Mouse (Mus musculus) mouse embryonic stem cell (cell line): ENCODE measurements at regions not wholly inside any gene's neighbourhood (a gene's known extent, or its start where the extent isn't known, plus 50 kb on each side); places are given as distances from the start of the nearest gene placed in this dataset.

Source experiments
- in situ Hi-C, 2 experiments: fragments of 300-500 bp; cut with MboI; formaldehyde crosslinking; loops; 1 replicate in 1 of 2; 3 replicates in 1 of 2; pipeline ENCODE4 v1.14.3; 2019 to 2020; ENCODE audit warnings: low sequenced_read_pairs in 2 of 2, low pct_unique_long_range_greater_than_20kb in 1 of 2, mixed read lengths in 1 of 2; ENCODE audit not compliant: unreplicated experiment in 1 of 2

DNA sequence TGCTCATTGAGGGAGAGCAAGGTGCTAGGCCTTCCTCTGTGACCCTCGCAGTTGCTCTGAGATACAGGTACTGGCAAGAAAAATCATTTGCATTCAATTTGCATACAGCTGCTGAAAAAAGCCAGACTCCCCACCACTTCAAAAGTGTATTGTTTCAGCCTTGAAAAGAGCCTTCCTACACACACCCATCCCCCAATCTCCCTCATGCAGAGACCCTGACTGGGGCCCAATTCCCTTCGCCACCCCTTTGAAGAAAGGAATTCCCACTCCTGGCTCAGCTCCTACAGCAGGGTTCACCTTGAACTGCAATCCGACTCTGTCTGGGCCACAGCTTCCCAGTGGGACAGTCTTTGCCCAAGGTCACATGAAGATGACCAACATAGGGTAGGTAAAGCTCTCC lies 248.6 kb downstream of the Mroh4 start:
- in situ Hi-C loops = no loop called here

DNA sequence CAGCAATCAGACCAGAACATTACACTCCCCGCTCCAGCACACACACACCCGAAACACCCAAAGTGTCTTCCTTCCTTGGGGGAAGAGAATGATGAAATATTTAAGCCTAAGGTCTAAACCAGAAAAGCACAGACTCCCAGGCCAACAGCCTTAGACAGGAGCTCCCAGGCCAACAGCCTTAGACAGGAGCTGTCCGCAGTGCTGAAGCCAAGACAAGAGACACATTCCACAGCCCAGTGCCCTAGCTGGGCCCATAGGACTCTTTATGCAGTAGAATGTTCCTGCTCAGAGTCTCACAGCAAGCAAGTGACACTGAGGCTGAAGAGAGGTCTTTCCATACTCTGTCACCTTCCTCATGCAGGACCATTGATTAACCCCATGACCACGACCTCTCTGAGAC lies 253.6 kb downstream of the Mroh4 start:
- in situ Hi-C loops = no loop called here

DNA sequence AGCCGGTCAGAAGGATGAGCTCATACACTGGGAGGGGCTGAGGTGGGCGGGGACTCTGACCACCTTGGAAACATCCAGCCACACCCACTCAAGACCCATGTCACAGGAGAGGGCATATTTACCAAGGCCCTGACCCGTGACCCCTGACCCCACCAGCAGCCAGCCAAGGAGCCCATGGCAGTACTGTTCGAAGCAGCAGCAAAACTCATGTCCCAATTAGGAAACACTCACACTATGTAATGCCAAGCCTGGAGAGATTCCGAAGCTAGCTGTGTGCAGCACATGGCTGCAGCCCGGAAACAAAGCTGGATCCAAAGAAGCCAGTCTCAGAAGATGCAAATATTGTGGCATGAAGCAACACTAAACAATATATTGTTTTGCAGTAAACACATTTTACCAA lies 256.8 kb downstream of the Mroh4 start:
- in situ Hi-C loops = no loop called here

DNA sequence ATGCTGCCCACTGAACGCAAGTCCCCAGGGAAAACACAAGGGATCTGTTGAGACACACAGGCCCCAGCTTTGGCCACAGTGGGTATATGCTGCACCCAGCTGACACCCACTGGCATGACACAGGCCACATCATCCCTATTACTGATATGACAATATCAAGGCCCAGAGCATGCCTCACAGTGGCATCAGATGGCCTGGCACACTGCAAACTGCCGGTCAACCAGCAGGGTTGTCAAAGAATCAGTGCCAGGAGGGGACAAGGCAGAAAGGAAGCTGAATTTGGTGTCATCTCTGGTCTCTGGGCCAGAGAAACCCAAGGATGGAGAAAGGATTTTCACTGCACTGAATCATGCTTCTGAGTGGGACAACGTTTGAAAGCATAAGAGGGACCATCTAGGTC lies 266.7 kb downstream of the Mroh4 start:
- in situ Hi-C loops = no loop called here

DNA sequence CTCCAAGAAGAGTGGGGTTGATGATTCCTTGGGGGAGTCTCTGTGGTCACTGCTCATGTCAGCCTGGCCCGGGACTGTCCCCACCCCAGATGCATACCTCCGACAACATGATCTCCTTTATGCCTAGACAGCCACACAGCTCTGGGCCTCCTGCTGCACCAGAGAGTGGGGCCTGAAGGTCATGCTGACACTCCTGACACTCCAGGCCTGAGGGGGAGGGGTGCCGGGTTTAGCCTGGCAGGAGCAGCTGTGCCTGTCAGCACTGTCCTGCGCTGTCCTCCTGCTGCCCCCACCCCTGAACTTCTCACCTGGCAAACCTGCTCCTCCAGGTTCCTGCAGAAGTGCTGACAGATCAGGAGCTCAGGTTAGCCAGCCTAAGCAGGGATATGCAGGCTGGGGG lies 288.2 kb downstream of the Mroh4 start:
- in situ Hi-C loops = no loop called here

DNA sequence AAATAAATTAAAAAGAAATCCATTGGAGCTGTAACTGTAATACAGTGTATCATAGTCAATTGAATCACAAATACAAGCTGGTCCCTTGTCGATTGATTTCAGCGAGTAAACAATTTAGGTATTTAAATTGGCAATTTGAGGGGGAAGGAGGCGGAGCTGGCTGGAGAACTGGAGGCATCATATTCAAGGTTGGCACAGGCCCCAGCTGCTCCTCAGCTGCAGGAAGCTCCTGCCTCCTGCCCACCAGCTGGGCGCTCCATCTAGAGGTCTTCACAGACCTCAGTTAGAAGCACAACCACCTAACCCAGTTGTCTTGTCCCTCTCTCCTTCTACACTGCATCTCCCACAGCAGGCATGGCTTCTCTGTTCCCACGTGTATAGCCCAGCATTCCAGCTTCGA lies 292.6 kb downstream of the Mroh4 start:
- in situ Hi-C loops = no loop called here

DNA sequence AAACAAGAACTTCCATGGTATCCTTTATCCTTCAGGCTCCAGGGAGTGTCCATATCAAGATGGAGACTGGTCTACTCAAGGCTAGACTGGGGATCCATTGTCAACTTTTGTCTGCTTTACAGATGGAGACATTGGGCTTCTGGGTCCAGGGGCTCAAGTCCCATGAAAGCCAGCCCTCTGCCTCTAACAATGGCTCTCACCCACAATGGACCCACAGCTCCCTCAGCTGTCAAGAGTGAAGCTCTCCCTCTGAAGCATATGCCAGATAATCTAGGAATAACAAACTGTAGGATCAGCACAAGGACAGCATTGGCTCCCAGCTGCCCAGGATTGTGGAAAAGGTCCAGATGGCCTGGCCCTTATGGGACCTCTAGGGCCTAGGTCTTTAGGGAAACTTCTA lies 302.3 kb downstream of the Mroh4 start:
- in situ Hi-C loops = no loop called here

DNA sequence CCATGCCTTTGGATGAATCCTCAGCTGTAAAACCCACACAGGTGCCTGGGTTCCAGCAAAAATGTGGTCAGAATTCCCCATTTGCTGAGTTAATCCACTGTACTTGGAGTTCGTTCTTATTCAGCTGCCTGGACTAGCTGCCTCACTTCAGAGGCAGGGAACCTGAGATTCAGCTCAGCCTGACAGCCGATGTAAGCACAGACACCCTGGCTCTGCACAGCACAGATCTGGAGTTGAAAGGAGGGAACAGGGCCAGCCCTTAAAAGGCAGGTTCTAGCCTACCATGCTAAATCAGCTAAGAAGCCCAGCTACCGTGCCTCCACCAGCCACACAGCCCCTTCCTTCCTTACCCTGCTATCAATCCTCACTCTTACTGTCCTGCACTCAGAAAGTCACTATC lies 306.0 kb downstream of the Mroh4 start:
- in situ Hi-C loops = no loop called here

DNA sequence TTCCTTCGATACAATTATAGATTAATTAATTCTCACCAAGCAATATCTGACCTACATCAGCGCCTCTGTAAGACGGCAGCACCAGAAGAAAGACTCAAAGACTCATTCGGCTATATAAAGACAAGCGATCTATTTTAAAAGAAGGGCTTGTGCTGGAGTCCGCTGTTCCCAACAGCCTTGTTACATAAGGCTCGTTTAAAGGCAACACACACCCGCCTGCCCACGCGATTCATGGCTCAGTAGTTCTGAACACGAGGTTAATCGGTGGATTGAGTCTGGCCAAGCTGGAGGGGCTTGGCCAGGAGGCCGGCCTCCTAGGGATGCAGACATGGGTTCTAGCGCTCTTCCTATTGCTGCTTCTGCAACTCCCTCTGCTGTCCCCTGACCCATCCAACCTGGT lies 306.9 kb downstream of the Mroh4 start:
- in situ Hi-C loops = no loop called here

DNA sequence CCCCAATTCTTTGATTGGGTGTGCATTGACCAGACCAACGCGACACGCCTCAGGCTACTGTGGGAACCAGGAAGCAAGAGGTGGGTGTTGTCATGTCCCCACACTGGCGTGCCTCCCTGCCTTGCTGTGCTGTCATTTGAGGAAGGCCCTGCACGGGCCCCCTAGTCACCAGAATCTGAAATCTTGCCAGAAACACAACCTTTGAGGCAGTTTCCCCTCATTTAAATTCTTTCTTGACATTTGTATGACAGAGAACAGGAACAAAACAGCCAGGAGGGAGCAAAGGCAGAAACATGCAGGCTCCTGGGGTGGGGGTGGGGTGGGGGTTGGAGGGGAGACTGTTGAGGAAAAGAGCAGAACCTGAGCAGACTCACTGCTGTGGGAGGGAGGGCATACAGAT lies 309.5 kb downstream of the Mroh4 start:
- in situ Hi-C loops = no loop called here

DNA sequence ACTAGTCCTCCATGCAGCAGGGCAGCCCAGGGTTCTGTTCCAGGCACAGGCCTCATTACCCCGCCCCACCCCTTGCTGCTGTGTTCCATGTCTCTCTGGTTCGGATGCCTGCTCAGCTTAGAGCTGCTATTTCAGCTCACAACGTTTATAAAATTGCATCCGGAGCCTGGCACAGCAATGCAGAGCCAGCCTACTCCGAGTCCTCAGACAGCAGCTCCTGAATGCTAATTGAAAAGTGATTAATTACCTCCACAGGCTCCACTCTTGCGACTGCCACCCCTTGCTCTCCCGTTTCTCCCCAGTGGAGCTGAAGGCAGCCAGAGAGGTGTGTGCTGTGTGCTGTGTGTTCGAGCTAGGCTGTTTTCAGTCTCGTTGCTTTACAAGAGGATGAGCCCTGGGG lies 310.6 kb downstream of the Mroh4 start:
- in situ Hi-C loops = no loop called here

DNA sequence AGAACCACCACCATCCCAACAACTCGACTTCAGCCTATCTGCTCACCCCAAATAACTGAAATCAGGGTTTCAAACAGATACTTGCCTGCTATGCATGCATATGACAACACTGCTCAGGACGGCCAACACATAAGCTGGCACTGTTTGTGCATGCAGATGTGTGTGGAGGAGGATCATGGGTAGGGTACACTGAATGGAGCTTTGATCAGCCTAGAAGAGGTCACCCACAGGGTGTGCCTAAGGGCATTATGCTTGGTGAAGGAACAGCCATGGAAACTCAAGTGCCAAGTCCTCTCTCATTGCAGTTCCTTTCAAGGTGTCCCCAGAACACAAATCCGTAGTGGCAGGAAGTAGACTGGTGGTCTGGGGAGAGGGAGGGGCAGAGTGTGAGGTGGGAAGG lies 316.7 kb downstream of the Mroh4 start:
- in situ Hi-C loops = no loop called here

DNA sequence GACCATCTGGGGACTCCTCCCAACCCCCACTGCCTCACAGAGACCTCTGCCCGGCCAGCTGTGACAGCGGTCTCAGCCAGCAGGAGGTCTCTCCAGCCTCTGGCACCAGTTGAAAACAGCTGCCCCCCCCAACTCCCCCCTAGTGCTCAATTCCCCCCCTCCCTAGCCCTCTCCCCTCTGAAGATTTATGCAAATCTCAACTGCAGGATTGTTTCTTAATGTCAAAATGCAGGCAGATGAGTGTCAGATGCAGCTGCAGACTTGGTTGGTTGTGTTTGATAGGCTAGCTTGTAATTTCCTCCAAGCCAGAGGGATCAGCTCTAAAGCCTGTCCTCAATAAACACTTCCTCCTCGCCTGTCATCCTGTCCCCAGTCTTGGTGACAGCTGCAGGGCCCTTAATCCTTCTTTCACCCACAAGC lies 317.7 kb downstream of the Mroh4 start:
- in situ Hi-C loops = no loop called here

DNA sequence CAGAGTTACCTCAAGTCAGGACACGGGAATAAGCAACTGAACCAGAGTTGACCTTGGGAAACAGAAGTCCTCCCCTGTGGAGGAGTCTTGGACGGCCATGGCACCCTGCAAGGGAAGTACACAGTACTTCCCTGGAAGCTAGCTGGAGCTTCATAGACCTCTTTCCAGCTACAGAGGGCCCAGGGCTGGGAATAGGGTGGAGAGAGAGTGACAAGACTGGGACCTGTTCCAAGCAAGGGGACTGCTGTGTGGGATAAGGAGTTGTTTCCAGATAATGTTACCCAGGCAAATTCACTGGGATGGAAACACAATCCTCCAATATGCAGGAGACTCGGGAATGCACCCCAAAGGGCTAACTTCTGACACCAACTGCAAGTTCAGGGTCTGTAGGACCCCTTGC lies 325.1 kb downstream of the Mroh4 start:
- in situ Hi-C loops = no loop called here

DNA sequence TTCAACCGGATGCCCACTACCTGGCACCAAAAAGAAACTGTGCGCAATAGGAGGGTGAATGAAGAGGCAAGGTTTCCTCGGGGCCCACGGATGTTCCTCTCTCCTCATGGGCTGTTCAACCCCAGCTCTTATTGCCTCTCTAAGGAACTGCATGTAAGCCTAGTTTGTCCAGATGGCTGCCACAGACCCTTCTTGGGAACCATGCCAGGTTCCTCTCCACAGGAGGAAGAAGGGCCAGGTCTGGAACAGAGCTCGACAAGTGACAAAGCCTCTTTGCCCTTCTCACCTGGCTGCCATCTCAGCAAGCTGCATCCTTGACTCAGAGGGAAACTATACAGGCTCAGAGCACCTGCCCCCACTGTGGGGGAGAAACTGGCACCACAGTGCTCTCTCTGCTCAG lies 329.6 kb downstream of the Mroh4 start:
- in situ Hi-C loops = no loop called here

DNA sequence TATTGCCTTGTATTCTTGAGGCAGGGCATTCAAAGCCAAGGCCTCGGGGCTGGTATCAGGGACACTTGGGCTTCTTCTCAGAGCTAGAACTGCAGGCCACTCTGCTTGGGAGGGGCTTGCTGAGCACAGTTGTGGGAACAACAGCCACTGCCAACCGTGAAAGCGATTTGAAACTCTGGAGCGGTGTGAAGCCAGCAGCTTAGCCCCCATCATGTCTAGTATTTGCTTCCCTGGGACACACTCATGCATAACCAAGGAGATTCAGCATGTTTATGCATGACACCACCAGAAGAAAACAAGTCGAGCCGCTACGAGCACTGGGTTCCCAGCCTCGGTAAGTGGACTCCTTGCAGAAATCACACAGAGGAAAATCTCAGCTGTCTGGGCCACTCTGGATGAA lies 339.9 kb downstream of the Mroh4 start:
- in situ Hi-C loops = no loop called here

DNA sequence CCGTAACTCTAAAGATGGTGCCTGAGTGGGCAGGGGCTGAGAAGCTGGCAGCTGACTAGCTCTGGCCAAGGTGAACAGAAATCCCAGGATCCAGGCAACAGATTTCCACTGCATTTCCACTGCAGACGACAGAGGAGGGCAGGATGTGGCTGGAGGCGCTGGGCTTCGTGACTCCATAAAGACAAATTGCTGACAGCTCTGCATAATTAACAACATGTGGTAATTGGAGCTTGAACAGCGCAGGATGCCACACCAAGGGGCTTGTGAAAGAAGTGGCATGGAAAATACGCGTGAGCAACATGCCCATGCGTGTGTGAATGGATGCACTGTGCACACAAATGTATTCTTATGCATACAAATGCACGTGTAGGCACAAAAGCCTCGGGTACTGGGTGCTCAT lies 341.5 kb downstream of the Mroh4 start:
- in situ Hi-C loops = no loop called here

DNA sequence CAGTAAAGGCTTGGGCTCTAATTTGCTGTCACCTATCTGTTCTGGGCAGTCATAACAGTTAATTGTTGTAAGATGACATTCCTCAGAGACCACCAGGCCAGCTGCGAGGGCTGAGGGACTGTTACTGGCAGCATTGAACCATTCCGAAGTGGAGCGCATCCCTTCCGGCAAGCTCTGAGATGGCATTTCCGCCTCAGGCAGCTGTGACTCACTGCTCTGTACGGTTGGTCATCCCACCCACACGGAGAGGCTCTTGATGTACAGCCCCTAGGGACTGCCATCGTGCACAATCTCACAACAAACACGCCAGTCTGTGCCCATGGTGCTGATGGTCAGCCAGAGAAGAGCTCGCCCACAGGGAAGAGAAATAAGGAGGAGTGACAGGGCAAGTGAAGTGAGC lies 342.0 kb downstream of the Mroh4 start:
- in situ Hi-C loops = no loop called here

DNA sequence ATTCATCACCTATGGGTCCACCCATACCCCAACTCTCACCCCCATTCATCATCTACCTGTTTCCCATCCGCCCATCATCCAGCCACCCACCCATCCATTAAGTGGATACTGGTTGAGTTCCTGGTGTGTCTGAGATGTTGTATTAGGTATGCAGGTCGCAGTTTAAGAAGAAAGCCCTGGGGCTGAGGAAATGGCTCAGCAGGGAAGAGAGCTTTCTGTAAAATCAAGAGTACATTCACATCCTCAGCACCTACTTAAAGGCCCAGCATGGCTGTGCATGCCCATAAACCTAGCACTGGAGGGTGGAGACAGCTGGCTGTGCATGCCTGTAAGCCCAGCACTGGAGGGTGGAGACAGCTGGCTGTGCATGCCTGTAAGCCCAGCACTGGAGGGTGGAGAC lies 348.7 kb downstream of the Mroh4 start:
- in situ Hi-C loops = no loop called here

DNA sequence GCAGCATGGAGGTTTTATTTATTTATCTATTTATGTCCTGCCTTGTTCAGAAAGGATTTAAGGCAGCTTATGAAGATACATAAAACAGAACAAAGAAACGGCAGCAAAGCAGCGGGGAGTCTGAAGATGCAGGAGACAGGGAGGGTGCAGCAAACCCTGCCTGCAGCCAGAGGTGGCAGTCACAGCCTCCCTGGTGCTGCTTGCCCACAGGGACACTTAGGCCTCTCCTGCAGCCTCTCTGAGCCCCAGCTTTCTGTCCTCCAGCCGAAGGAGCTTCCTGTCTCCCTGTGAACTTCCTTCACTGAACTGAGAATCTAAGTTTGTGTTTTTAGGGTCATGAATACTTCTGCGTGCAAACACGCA lies 353.0 kb downstream of the Mroh4 start:
- in situ Hi-C loops = no loop called here

DNA sequence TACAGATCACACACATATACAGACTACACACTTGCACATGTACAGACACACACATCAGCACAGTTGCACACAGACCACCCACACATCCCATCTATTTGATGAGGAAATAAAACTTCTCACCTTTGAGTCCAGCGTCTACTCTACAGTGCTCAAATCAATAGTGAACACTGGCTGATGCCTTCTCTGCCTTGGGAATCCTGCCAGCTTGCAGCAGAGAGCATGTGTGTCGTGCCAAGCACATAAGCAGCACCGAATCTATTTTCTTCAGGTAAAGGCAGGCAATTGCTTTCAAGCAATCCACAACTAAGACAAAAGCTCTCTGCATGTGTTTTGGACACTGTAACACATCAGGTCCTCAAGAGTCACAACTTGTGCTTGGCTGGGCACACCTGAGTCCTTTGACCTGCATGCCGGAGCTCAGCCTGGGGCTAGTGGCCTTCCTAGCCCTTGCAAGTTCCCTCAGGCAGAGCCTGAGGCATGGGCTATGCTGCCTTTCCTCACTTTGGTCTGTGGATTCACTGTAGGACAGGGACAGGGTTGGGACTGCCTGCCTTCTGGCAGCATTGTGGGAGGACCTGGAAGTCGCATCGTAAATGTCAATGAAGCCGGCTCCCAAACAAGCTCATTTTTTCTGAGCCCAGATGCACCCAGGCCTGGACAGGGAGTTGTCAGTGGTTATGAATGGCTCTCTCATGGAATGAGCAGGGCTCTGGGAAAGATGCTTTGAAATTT lies 353.5 kb downstream of the Mroh4 start:
- in situ Hi-C loops = no loop called here
